Mouse (Mus musculus) midbrain, embryonic 15.5 days (tissue): Measurements from ENCODE around the gene Tjap1. TPM values are rescaled to one million over a fixed set of nuclear protein-coding genes. Genes with fewer than 3 reads are reported as not detected.

Experiments used
- microRNA counts: library from miRNA; unstranded; fragments of <30 nt; microRNA quantifications from one replicate; lab custom pipeline; 2016
- microRNA-seq: library from miRNA; unstranded; fragments of <30 nt; microRNA quantifications from one replicate; pipeline ENCODE4, GENCODE M21; 2016
- polyA plus RNA-seq: library from polyadenylated mRNA; unstranded; fragments of >200 nt; fragmentation: Nextera tagmentation; extraction: Ambion mirVana; gene quantifications from 2 replicates; pipeline ENCODE4 v1.2.1, GENCODE M21; 2015

Gene Tjap1
- polyA plus RNA-seq, 1 experiment from 2014 or later = 29.4 TPM

MicroRNAs encoded within 50 kb of the gene (microRNA counts, 519-probe panel; counts per million panel counts)
- not detected for microRNA mmu-miR-693-3p (lab: Ali Mortazavi, UCI)
- microRNA mmu-miR-693-5p (lab: Ali Mortazavi, UCI) = not detected

Small RNA genes lying within 50 kb of the gene (microRNA-seq; reads per million reads assigned to microRNA genes)
- gene Mir693 = not detected

Other genes starting within 250 kb of the Tjap1 start
- gene Mrps18a, start 172.0 kb downstream of the Tjap1 start, polyA plus RNA-seq = 147 TPM in 2 replicates
- gene Rsph9, start 138.8 kb downstream of the Tjap1 start, polyA plus RNA-seq = 51.2 and 51.9 TPM in 2 replicates
- 21.3 and 24.8 TPM in 2 replicates for gene Mad2l1bp, start 129.5 kb downstream of the Tjap1 start, polyA plus RNA-seq
- 46.2 and 46.3 TPM in 2 replicates for gene Gtpbp2, start 122.0 kb downstream of the Tjap1 start, polyA plus RNA-seq
- gene Polh, start 80.4 kb downstream of the Tjap1 start, polyA plus RNA-seq = 7.4 and 8.2 TPM in 2 replicates
- 40.4 and 41.0 TPM in 2 replicates for gene Xpo5, start 80.2 kb downstream of the Tjap1 start, polyA plus RNA-seq
- 71.6 and 78.4 TPM in 2 replicates for gene Polr1c, start 35.0 kb downstream of the Tjap1 start, polyA plus RNA-seq
- gene Yipf3, start 34.9 kb downstream of the Tjap1 start, polyA plus RNA-seq = 95.2 and 107 TPM in 2 replicates
- 14.7 and 16.6 TPM in 2 replicates for gene Lrrc73, start 29.5 kb downstream of the Tjap1 start, polyA plus RNA-seq
- gene Dlk2, start 14.4 kb upstream of the Tjap1 start, polyA plus RNA-seq = 22.5 and 23.7 TPM in 2 replicates
- gene Abcc10, start 45.3 kb upstream of the Tjap1 start, polyA plus RNA-seq = 10.7 TPM in 2 replicates
- gene Zfp318, start 100.7 kb upstream of the Tjap1 start, polyA plus RNA-seq = 18.7 and 21.8 TPM in 2 replicates
- 2.0 and 3.0 TPM in 2 replicates for gene Crip3, start 145.9 kb upstream of the Tjap1 start, polyA plus RNA-seq
- gene Slc22a7, start 155.4 kb upstream of the Tjap1 start, polyA plus RNA-seq = not detected in 2 replicates
- gene Ttbk1, start 204.6 kb upstream of the Tjap1 start, polyA plus RNA-seq = 8.7 and 9.0 TPM in 2 replicates
- 14.5 and 17.3 TPM in 2 replicates for gene Dnph1, start 213.7 kb upstream of the Tjap1 start, polyA plus RNA-seq